Mouse (Mus musculus): ENCODE measurements around the gene Olfr323.

DNA sequence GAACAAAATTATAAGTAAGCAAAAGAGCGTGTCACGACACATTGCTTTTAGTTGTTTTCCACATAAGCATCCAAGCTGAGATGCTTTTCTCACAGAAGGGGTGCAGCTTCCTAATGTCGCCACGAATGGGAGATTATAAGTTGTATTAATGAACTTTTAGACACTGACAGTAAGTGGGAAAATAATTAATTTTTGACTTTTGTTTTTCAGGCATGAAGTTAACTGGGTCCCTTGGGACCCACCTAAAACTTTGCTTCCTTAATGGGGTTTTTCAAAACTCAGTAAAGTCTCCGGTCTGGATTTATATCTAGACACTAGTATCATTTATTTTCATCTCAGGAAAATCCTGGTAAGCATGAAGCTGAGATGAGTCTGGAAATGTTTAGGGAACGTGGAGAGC, 35.5 kb downstream of the Olfr323 start, which contains the start of gene Olfr324:
- TF ChIP-seq EP300 (IDR thresholded peaks at IDR 0.05; ENCODE audit: low read depth) (no peak), CTCF (IDR thresholded peaks at IDR 0.05; ENCODE audit: low read depth) (no peak)

All from liver, postnatal 0 days (tissue).